Mouse (Mus musculus) lung, postnatal 0 days (tissue): ENCODE measurements around the gene Fbxo31. TPM values are rescaled to one million over a fixed set of nuclear protein-coding genes. Genes with fewer than 3 reads are reported as not detected.
A peak's percentile ranks its signal among the peaks of the same experiment; 100 is the strongest.

Source experiments
- ATAC-seq: fragments of 200-750 bp; cut with Nextera tagmentation; 2 replicates; pipeline ENCODE4 v1.8.0; 2017; ENCODE audit warnings: moderate library complexity
- DNase-seq: peaks from one replicate; pipeline ENCODE4 v3.0.0-alpha.2; 2016; ENCODE audit warnings: low spot score
- H3K27ac ChIP-seq: fragments of 300-500 bp; sonication (generic); 2 replicates; pipeline ENCODE4 v1.5.1; 2014; ENCODE audit warnings: antibody characterized with exemption, mild to moderate bottlenecking, low read length, mixed read lengths
- H3K27me3 ChIP-seq: fragments of 300-500 bp; sonication (generic); replicated peaks from 2 replicates; pipeline ENCODE4 v1.6.1; 2014; ENCODE audit warnings: low read length, mixed read lengths; ENCODE audit not compliant: insufficient read depth
- H3K36me3 ChIP-seq: fragments of 300-500 bp; sonication (generic); 2 replicates; pipeline ENCODE4 v1.6.1; 2014; ENCODE audit warnings: low read length, mixed read lengths; ENCODE audit not compliant: insufficient read depth
- H3K4me1 ChIP-seq: fragments of 300-500 bp; sonication (generic); 2 replicates; pipeline ENCODE4 v1.6.1; 2014; ENCODE audit warnings: antibody characterized with exemption, low read depth, low read length, mixed read lengths; ENCODE audit not compliant: insufficient read depth
- H3K4me2 ChIP-seq: fragments of 300-500 bp; sonication (generic); replicated peaks from 2 replicates; pipeline ENCODE4 v1.6.1; 2014; ENCODE audit warnings: low read depth, mild to moderate bottlenecking, low read length, moderate library complexity, mixed read lengths
- H3K4me3 ChIP-seq: fragments of 300-500 bp; sonication (generic); 2 replicates; pipeline ENCODE4 v1.5.1; 2014; ENCODE audit warnings: low read depth, low read length
- H3K9ac ChIP-seq: fragments of 300-500 bp; sonication (generic); replicated peaks from 2 replicates; pipeline ENCODE4 v1.6.1; 2014; ENCODE audit warnings: low read depth, mild to moderate bottlenecking
- H3K9me3 ChIP-seq: fragments of 300-500 bp; sonication (generic); 2 replicates; pipeline ENCODE4 v1.6.1; 2016; ENCODE audit warnings: low read length, mixed read lengths
- CTCF ChIP-seq: IDR thresholded peaks from 2 replicates; pipeline ENCODE4 v1.5.1; 2016; ENCODE audit warnings: antibody characterized with exemption, mild to moderate bottlenecking
- EP300 ChIP-seq: IDR thresholded peaks from 2 replicates; pipeline ENCODE4 v1.6.1; 2016; ENCODE audit warnings: antibody characterized with exemption, mild to moderate bottlenecking, control low read depth
- WGBS: fragments of 180-500 bp; shearing (Covaris S2); extraction: QIAGEN DNeasy Blood & Tissue Kit; methylation state at CpG from one replicate; pipeline ENCODE4 v1.1.7; 2014; 5-methylcytosine and 5-hydroxymethylcytosine counted together
- polyA plus RNA-seq: library from polyadenylated mRNA; unstranded; fragments of >200 nt; fragmentation: Nextera tagmentation; extraction: Ambion mirVana; gene quantifications from 2 replicates; pipeline ENCODE4 v1.2.1, GENCODE M21; 2015

Gene Fbxo31
- polyA plus RNA-seq, 1 experiment from 2014 or later: 12.1 TPM

DNA sequence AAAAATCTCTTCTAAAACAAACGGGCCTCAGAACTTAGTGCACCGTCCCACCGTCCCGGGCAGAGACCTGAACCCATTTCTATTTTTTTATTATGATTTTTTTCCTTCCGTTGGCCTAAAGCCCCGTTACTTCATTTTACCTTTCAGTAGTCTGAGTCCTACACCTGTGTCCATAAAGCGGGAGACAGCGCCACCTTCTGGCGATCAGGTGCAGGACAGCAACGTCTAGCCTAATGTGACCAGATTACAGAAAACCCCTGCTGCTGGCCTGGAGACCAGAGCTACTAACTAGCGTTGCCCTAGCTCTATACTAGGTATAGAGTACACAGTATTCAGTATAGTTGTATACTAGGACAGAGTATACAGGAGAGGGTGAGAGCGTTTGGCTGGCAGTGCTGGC, 65.2 kb downstream of the Fbxo31 start:
- ATAC-seq: peak; percentile 69
- Histone ChIP-seq H3K4me1 (no peaks in the 10 kb centered on the region), H3K27ac (no peak overlapping the region), H3K9ac (no peak overlapping the region), H3K27me3 (no peaks in the 10 kb centered on the region), H3K4me3 (no peak overlapping the region), H3K36me3 (no peaks in the 10 kb centered on the region), H3K9me3 (no peaks in the 10 kb centered on the region), H3K4me2 (no peak overlapping the region)
- 2% methylated on average over 12 of the region's 12 CpGs for WGBS
- peak; percentile 72 for DNase-seq
- TF ChIP-seq EP300: no peak
- TF ChIP-seq CTCF: peak; percentile 97

DNA sequence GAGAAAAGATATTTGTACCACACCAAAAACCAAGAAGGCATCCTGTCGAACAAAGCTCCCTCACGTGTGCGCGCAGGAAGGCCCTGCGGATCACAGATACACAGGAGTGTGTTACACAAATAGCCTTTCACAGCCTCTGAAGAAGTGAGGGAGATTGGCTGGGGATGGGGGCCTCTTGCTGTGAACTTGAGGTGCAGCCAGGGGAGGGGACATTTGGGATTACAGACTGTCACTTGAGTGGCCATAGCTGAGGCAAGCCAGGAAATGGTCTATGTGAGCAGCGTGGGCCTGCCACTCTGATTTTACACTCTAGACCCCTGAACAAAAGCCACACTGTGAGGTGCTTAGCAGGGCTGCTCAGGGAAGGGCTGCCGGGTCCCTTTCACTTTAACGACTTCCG, 66.9 kb downstream of the Fbxo31 start:
- 54% methylated on average over 9 of the region's 9 CpGs for WGBS
- no peaks in the 10 kb centered on the region for H3K4me1 ChIP-seq
- H3K27me3 ChIP-seq: peaks cover 5% of the 10 kb centered on the region; the same call in 1 of the 2 replicates
- TF ChIP-seq CTCF (no peak), EP300 (no peak)
- H3K4me2 ChIP-seq: no peak overlapping the region
- H3K9me3 ChIP-seq: no peaks in the 10 kb centered on the region
- no peak overlapping the region for H3K27ac ChIP-seq
- no peak overlapping the region for H3K9ac ChIP-seq
- no peak for ATAC-seq
- no peak overlapping the region for H3K4me3 ChIP-seq
- H3K36me3 ChIP-seq: no peaks in the 10 kb centered on the region
- DNase-seq: no peak

Other genes starting within 250 kb of the Fbxo31 start
- gene 1700018B08Rik, start 34.5 kb downstream of the Fbxo31 start, polyA plus RNA-seq: not detected in 2 replicates
- 411 and 449 TPM in 2 replicates for gene Map1lc3b, start 11.6 kb upstream of the Fbxo31 start, polyA plus RNA-seq
- 11.1 and 14.7 TPM in 2 replicates for gene Zcchc14, start 74.1 kb upstream of the Fbxo31 start, polyA plus RNA-seq
- 0.08 and 0.13 TPM in 2 replicates for gene Jph3, start 150.8 kb upstream of the Fbxo31 start, polyA plus RNA-seq